Mouse (Mus musculus) spleen, adult 2 months (tissue): ENCODE results near the gene Hprt. TPM values are rescaled to one million over a fixed set of nuclear protein-coding genes. Genes with fewer than 3 reads are reported as not detected.

Experiments used
- DNase-seq, 2 experiments: peaks; one replicate each; pipeline versions ENCODE4 v3.0.0 to v3.0.0-alpha.2; 2012 to 2021; ENCODE audit warnings: low spot score in 2 of 2, low read depth in 1 of 2
- H3K27ac ChIP-seq: fragments of 200-500 bp; 2 replicates; pipeline ENCODE4 v1.5.1; 2012; ENCODE audit warnings: low read length, inconsistent platforms; ENCODE audit not compliant: insufficient read depth
- H3K27me3 ChIP-seq: fragments of 200-500 bp; 2 replicates; pipeline ENCODE4 v1.6.1; 2012; ENCODE audit warnings: mild to moderate bottlenecking, moderate library complexity, low read length, inconsistent platforms; ENCODE audit not compliant: control insufficient read depth, insufficient read depth
- H3K36me3 ChIP-seq: fragments of 200-500 bp; 2 replicates; pipeline ENCODE4 v1.6.1; 2012; ENCODE audit warnings: mild to moderate bottlenecking, low read length, inconsistent platforms; ENCODE audit not compliant: control insufficient read depth, insufficient read depth
- H3K4me1 ChIP-seq: fragments of 200-500 bp; 2 replicates; pipeline ENCODE4 v1.6.1; 2011; ENCODE audit warnings: inconsistent platforms; ENCODE audit not compliant: control insufficient read depth, insufficient read depth, insufficient read length
- H3K4me3 ChIP-seq: fragments of 200-500 bp; 2 replicates; pipeline ENCODE4 v1.5.1; 2011; ENCODE audit warnings: mild to moderate bottlenecking, inconsistent platforms; ENCODE audit not compliant: insufficient read depth, insufficient read length; ENCODE audit errors: extremely low read depth
- CTCF ChIP-seq: fragments of 200-500 bp; IDR thresholded peaks from 2 replicates; pipeline ENCODE4 v1.5.1; 2011; ENCODE audit warnings: mild to moderate bottlenecking, inconsistent platforms; ENCODE audit not compliant: insufficient read depth, insufficient read length, insufficient replicate concordance; ENCODE audit errors: extremely low read depth
- POLR2A ChIP-seq: fragments of 200-500 bp; IDR thresholded peaks from 2 replicates; pipeline ENCODE4 v1.6.1; 2011; ENCODE audit warnings: low read depth, low read length, inconsistent platforms
- WGBS: fragments of 180-500 bp; shearing (Covaris S2); methylation state at CpG from one replicate; pipeline ENCODE4 v1.1.7; 2018; 5-methylcytosine and 5-hydroxymethylcytosine counted together
- polyA plus RNA-seq: library from polyadenylated mRNA; depleted of rRNA; stranded (reverse); fragments of >200 nt; gene quantifications from 2 replicates; pipeline ENCODE4 v1.2.3, GENCODE M21; 2012

The Hprt gene
- polyA plus RNA-seq, 1 experiment: 6.1 TPM

- Histone ChIP-seq H3K36me3 (no peaks in the 10 kb centered on the region), H3K27ac (no peak overlapping the region), H3K4me3 (no peak overlapping the region), H3K27me3 (no peaks in the 10 kb centered on the region), H3K4me1 (peaks cover 1% of the 10 kb centered on the region; the same call in 1 of the 2 replicates)
- WGBS: 88% methylated on average over 6 of the region's 6 CpGs
- TF ChIP-seq CTCF: no peak
- DNase-seq: no peak
These were observed 52.2 kb downstream of the Hprt start for GRCm38 (mm10) chrX:53040138-53040537.

- H3K4me1 ChIP-seq: peaks cover 6% of the 10 kb centered on the region; the same call in 1 of the 2 replicates
- no peak overlapping the region for H3K27ac ChIP-seq
- no peaks in the 10 kb centered on the region for H3K36me3 ChIP-seq
- no peaks in the 10 kb centered on the region for H3K27me3 ChIP-seq
- H3K4me3 ChIP-seq: no peak overlapping the region
- no peak for DNase-seq
- TF ChIP-seq CTCF (no peak), POLR2A (no peak)
- WGBS: 74% methylated on average over 6 of the region's 6 CpGs
These were observed 53.1 kb downstream of the Hprt start for GRCm38 (mm10) chrX:53041006-53041405.

DNA sequence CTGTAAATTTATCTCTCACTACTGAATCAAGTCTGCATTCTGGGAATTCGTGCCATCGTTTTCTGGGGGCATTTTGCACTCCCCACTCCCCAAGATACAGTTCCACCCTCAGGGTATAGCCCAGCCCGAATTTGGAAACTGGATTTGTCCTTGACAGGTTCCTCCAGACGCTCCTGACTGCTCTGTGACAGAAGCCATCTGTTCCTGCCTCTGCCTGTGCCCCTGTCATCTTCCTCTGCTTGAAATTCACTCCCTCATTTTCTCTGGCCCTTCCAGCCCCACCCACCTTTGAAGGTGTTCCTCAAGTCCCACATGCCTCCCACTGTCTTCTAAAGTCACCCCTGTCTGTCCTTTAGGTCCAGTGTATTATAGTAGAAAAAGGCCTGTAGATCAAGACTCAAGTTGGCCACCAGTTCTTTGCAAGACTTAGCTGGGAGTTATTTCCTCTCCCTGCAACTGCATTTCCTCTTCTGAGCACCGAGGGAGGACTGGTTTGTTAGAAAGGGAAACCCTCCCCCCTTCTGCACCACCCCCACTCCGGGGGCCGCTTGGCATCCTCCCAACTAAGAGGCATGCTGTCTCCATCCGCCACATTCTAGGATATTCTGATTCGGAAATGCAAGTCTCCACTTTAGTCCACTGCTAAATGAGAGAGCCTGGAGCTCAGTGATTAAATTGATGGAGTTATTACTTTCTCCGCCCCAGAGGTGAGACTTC lies 57.4 kb downstream of the Hprt start:
- 0 out of 2 replicates have a peak overlapping the region, but pooled peaks have one; percentile 29 for H3K27ac ChIP-seq
- WGBS: 34% methylated on average over 10 of the region's 10 CpGs

GRCm38 (mm10) chrX:53046033-53046432 lies 58.1 kb downstream of the Hprt start:
- 83% methylated on average over 4 of the region's 4 CpGs for WGBS
- H3K4me3 ChIP-seq: no peak overlapping the region
- H3K36me3 ChIP-seq: no peaks in the 10 kb centered on the region
- peaks cover 6% of the 10 kb centered on the region; the same call in 1 of the 2 replicates for H3K4me1 ChIP-seq
- no peak for DNase-seq
- H3K27me3 ChIP-seq: no peaks in the 10 kb centered on the region
- TF ChIP-seq CTCF: no peak
- no peak for TF ChIP-seq POLR2A
- H3K27ac ChIP-seq: no peak overlapping the region

More for the DNA sequence above, 57.4 kb downstream of the Hprt start:
- H3K36me3 ChIP-seq: no peaks in the 10 kb centered on the region
- DNase-seq: no peak
- H3K4me1 ChIP-seq: peaks cover 6% of the 10 kb centered on the region; the same call in 1 of the 2 replicates
- TF ChIP-seq POLR2A: no peak
- TF ChIP-seq CTCF: no peak
- H3K4me3 ChIP-seq: no peak overlapping the region
- no peaks in the 10 kb centered on the region for H3K27me3 ChIP-seq

DNA sequence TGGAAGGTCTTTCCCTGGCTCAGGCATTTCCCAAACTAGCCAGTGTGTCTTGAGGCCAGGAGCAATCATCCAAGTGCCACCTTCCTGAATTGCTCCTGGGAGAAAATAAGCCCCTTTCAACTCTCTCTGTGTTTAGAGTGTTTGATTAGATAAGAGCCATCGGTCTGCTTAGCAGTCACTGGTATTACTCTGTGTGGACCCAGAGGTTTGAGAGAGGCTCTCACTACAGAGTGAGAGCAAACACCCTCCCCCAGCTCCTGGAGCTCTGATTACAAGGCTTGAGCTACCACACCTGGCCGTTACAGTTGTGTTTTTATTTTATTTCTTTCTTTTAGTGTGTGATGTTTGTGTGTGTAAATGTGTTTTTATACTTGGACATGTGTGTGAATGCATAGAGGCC lies 59.0 kb downstream of the Hprt start:
- no peak for DNase-seq
- TF ChIP-seq POLR2A (no peak), CTCF (no peak)
- no peaks in the 10 kb centered on the region for H3K27me3 ChIP-seq
- no peak overlapping the region for H3K4me3 ChIP-seq
- H3K36me3 ChIP-seq: no peaks in the 10 kb centered on the region
- peaks cover 6% of the 10 kb centered on the region; the same call in 1 of the 2 replicates for H3K4me1 ChIP-seq
- no peak overlapping the region for H3K27ac ChIP-seq
- 71% methylated on average over 2 of the region's 2 CpGs for WGBS

GRCm38 (mm10) chrX:53049196-53049595 lies 61.3 kb downstream of the Hprt start:
- 73% methylated on average over 4 of the region's 4 CpGs for WGBS
- DNase-seq: no peak
- no peaks in the 10 kb centered on the region for H3K27me3 ChIP-seq
- no peak overlapping the region for H3K27ac ChIP-seq
- H3K4me1 ChIP-seq: peaks cover 6% of the 10 kb centered on the region; the same call in 1 of the 2 replicates
- H3K36me3 ChIP-seq: no peaks in the 10 kb centered on the region
- H3K4me3 ChIP-seq: no peak overlapping the region
- TF ChIP-seq CTCF: no peak
- TF ChIP-seq POLR2A: no peak

- Histone ChIP-seq H3K4me3 (no peak overlapping the region), H3K27ac (no peak overlapping the region), H3K36me3 (no peaks in the 10 kb centered on the region), H3K4me1 (peaks cover 2% of the 10 kb centered on the region; the same call in 1 of the 2 replicates), H3K27me3 (no peaks in the 10 kb centered on the region)
- DNase-seq: no peak
- 22% methylated on average over 9 of the region's 9 CpGs for WGBS
- TF ChIP-seq POLR2A: no peak
- no peak for TF ChIP-seq CTCF
These were observed 62.4 kb downstream of the Hprt start for GRCm38 (mm10) chrX:53050353-53050752.
